Mouse (Mus musculus) heart, embryonic 10.5 days (tissue): Measurements from ENCODE around the gene Gm21972. TPM values are rescaled to one million over a fixed set of nuclear protein-coding genes. Genes with fewer than 3 reads are reported as not detected.

ENCODE experiments used
- DNase-seq: peaks from one replicate; pipeline ENCODE4 v3.0.0-alpha.2; 2017; ENCODE audit warnings: low spot score
- H3K27ac ChIP-seq: fragments of 300-500 bp; sonication (generic); 2 replicates; pipeline ENCODE4 v1.5.1; 2016; ENCODE audit warnings: mild to moderate bottlenecking
- H3K27me3 ChIP-seq: fragments of 300-500 bp; sonication (generic); 2 replicates; pipeline ENCODE4 v1.6.1; 2016; ENCODE audit warnings: mild to moderate bottlenecking; ENCODE audit not compliant: poor library complexity, insufficient read depth, severe bottlenecking
- H3K36me3 ChIP-seq: fragments of 300-500 bp; sonication (generic); 2 replicates; pipeline ENCODE4 v1.6.1; 2016; ENCODE audit warnings: mild to moderate bottlenecking, moderate library complexity
- H3K4me1 ChIP-seq: fragments of 300-500 bp; sonication (generic); 2 replicates; pipeline ENCODE4 v1.6.1; 2016; ENCODE audit warnings: mild to moderate bottlenecking
- H3K4me3 ChIP-seq: fragments of 300-500 bp; sonication (generic); 2 replicates; pipeline ENCODE4 v1.5.1; 2016; ENCODE audit warnings: mild to moderate bottlenecking, moderate library complexity
- H3K9me3 ChIP-seq: fragments of 300-500 bp; sonication (generic); 2 replicates; pipeline ENCODE4 v1.6.1; 2016; ENCODE audit warnings: mild to moderate bottlenecking, moderate library complexity
- WGBS: fragments of 180-500 bp; shearing (Covaris S2); methylation state at CpG from one replicate; pipeline ENCODE4 v1.1.7; 2016; 5-methylcytosine and 5-hydroxymethylcytosine counted together
- polyA plus RNA-seq: library from polyadenylated mRNA; unstranded; fragments of >200 nt; fragmentation: Nextera tagmentation; extraction: Ambion mirVana; gene quantifications from 2 replicates; pipeline ENCODE4 v1.2.1, GENCODE M21; 2016

The Gm21972 gene
- polyA plus RNA-seq, 1 experiment from 2014 or later, result 0.24 TPM

DNA sequence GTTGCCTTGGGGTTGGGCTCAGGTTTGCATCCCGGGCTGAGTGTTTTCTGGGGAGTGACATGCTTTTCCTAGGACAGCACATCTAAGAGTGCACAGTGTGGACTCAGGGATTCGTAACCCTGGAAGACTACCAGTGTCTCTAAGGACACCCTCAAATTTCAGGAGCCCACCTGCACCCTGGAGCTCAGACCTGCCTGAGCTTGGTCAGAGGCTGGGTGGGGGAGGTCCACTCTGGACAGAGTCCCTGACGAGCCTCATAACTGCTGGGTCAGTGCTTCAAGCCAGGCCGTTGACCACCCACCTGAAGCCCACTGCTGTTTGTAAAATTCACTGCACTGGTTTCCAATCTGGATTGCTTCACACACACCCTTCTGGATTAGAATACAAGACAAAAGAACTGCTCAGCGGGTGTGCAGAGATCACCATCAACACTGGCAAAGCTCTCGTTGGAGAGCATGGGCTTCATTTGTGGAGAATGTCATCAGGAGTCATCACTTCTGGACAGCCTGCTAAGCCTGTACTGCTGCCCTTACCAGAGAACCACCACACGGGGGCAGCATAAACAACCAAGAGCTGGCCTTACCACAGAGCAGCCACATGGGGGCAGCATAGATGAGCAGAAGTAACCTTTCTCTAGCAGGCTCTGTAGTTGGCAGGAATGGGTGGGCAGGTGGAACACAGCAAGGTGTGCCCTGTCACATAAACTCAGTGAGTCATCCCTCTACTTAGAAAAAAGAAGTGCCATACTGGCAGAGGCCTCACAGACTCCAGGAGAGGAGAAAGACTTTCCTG lies 45.2 kb downstream of the Gm21972 start:
- DNase-seq, result peak; percentile 93
- Histone ChIP-seq H3K4me3 (no peak overlapping the region), H3K9me3 (no peaks in the 10 kb centered on the region), H3K27me3 (no peaks in the 10 kb centered on the region), H3K27ac (no peak overlapping the region), H3K36me3 (peaks cover 15% of the 10 kb centered on the region; the same call in 1 of the 2 replicates), H3K4me1 (no peaks in the 10 kb centered on the region)
- WGBS, result 45% methylated on average over 7 of the region's 7 CpGs

DNA sequence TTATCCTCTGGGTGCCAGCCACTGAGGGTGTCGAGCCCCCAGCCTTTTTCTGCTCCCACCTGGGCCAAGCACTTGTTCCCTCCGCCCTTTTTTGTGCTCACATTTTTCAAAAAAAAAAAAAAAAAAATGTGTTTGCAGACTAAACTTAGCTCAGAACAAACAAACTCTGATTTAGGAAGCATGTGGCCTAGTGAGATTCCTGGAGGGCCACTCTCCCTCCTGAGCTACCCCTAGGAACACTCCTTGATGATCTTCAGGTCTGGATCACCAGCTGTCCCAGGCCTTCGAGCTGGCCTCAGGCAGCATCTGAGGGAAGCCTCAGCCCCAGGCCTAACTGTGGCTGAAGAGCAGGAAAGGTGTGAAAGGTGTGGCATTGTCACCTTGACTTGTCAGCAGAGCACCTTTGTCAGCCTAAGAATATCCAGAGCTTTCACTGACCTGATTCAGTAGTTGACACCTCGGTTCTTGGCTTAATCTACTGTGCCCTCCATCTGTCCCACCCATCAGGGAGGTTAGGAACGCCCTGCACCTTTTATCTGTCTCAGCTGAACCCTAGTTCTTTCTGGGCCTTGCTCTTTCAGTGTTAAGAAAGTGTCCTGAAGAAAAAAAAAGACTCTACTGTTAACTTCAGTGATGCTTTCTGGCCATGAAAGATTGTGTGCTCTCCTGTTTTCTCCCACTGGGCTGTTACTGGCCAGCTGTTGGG lies 48.7 kb downstream of the Gm21972 start:
- 58% methylated on average over 5 of the region's 5 CpGs for WGBS
- Histone ChIP-seq H3K27ac (no peak overlapping the region), H3K27me3 (no peaks in the 10 kb centered on the region), H3K9me3 (no peaks in the 10 kb centered on the region), H3K4me1 (no peaks in the 10 kb centered on the region), H3K4me3 (no peak overlapping the region), H3K36me3 (no peaks in the 10 kb centered on the region; the same call in 1 of the 2 replicates)
- no peak for DNase-seq

DNA sequence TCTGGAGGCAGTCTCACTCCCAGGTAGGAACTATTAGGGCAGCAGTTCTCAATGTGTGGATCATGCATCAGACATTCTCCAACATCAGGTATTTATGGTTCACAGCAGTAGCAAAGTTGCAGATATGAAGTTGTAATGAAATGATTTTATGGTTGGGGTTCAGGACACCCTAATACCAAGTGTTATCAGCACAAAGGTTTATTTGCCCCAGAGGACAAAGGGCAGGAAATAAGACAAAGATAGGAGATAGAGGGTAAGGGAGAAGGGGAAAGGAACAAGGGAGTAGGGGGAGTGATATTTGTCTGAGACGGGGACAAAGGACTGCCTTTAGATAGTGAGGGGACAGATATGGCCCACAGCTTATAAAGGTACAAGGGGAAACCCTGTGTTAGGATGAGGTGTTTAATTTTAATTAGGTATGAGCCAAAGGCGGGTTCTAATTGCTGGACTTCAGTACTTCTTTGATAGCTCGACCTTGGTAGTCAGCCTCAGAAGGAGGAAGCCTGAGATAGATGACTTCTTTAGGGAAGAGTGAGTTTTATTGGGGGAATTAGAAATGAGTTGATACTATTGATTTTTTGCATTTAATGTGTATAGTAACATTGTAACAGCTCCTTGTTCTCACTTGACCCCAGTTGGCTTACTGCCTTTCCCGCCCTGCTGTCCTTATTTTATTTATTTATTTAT lies 50.3 kb downstream of the Gm21972 start:
- no peak overlapping the region for H3K4me3 ChIP-seq
- WGBS, result 74% methylated on average over 4 of the region's 4 CpGs
- no peak overlapping the region for H3K27ac ChIP-seq
- no peaks in the 10 kb centered on the region for H3K9me3 ChIP-seq
- no peak for DNase-seq
- H3K36me3 ChIP-seq, result 0 out of 2 replicates have a peak, but pooled peaks cover under 1% of the 10 kb centered on the region
- H3K4me1 ChIP-seq, result no peaks in the 10 kb centered on the region
- no peaks in the 10 kb centered on the region for H3K27me3 ChIP-seq

DNA sequence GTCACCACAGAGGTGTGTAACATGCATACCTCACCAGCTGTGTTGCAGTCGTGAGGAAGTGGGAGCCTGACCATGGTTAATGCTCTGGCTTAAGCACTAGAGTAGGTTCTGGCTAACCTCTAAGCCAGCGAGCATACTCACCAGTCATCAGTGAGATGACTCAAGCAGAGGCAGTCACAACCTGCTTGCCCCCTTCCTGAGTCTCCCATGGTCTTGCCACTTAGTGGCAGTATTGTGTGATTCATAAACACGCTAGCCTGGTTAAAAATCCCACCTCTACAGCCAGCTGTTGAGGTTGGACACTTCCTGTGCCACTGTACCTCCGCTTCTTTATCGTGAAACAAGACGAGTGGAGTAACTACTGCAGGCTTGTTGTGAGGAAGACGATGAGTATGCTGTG lies 53.3 kb downstream of the Gm21972 start:
- Histone ChIP-seq H3K27me3 (no peaks in the 10 kb centered on the region), H3K27ac (no peak overlapping the region), H3K4me3 (no peak overlapping the region), H3K4me1 (0 out of 2 replicates have a peak, but pooled peaks cover 6% of the 10 kb centered on the region), H3K36me3 (peaks cover 11% of the 10 kb centered on the region; the same call in 1 of the 2 replicates), H3K9me3 (no peaks in the 10 kb centered on the region)
- no peak for DNase-seq
- WGBS, result 84% methylated on average over 7 of the region's 7 CpGs

DNA sequence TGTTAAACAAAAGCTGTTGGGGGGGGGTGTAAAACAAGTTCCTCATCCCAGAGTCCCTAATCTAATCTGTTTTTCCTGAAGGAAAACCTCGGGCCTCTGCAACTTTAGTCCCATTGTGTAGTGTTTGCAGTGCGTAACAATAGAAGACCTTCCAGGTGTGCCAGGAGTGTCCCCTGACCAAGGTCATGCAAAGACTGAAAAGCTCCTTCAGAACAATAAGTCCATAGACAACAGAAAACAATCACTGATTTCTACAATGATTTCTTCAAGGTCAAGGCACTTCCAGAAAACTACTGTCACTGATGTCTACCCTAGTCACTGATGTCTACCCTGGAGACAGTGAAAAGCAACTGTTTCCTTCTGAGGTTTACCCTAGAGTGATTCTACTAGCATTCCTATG lies 54.4 kb downstream of the Gm21972 start:
- Histone ChIP-seq H3K36me3 (peaks cover 11% of the 10 kb centered on the region; the same call in 1 of the 2 replicates), H3K4me3 (no peak overlapping the region), H3K27me3 (no peaks in the 10 kb centered on the region), H3K4me1 (0 out of 2 replicates have a peak, but pooled peaks cover 6% of the 10 kb centered on the region), H3K9me3 (no peaks in the 10 kb centered on the region), H3K27ac (no peak overlapping the region)
- WGBS, result 50% methylated on average over 2 of the region's 2 CpGs
- DNase-seq, result no peak

DNA sequence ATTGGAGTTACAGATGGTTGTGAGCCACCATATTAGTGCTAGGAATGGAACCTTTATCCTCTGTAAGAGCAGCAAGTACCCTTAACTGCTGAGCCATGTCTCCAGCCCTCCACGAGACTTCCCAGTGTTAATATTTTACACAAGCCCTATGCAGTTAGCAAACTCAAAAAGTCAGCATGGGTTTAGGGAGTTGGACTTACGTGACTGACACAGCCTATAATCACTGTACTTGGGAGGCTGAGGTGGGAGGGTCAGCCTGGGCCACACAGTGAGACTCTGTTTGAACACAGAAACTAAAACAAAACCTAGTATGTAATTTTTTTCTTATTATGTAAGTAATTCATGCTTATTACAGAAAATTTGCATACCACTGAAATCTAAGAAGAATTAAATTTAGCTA lies 54.8 kb downstream of the Gm21972 start:
- Histone ChIP-seq H3K4me3 (no peak overlapping the region), H3K4me1 (0 out of 2 replicates have a peak, but pooled peaks cover 6% of the 10 kb centered on the region), H3K36me3 (peaks cover 11% of the 10 kb centered on the region; the same call in 1 of the 2 replicates), H3K27ac (no peak overlapping the region), H3K27me3 (no peaks in the 10 kb centered on the region), H3K9me3 (no peaks in the 10 kb centered on the region)
- 86% methylated on average over 2 of the region's 2 CpGs for WGBS
- DNase-seq, result no peak

DNA sequence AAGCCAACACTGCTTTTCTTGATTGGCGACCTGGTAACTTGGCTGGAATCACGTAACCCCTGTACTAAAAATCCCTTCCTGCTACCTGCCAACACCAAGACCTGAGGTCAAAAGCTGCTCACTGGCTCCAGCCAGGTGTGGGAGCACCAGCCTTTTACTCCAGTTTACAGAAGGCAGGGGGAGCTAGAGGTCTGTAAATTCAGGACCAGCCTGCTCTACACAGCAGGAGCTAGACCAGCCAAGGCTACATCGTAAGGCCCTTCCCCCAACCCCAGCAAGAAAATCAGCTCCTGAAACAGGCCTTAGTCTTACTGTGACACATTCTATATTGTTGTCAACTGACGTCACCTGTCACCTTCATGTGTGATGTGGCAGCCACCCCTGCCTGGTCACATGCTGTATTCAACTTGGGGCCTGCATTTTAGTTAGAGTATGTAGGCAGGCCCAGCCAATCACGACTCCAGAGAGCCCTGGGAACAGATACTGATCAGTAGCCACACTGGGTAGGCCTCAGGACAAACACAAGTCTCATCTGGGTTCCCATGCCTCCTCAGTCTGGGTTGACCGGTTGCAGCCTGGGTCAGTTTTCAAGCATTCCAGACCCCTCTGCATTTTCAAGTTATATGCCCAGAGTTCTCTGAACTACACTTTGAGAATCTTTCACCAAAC lies 55.7 kb downstream of the Gm21972 start:
- WGBS, result 73% methylated on average over 6 of the region's 6 CpGs
- DNase-seq, result no peak
- H3K36me3 ChIP-seq, result peaks cover 11% of the 10 kb centered on the region; the same call in 1 of the 2 replicates
- no peaks in the 10 kb centered on the region for H3K9me3 ChIP-seq
- H3K27ac ChIP-seq, result no peak overlapping the region
- no peak overlapping the region for H3K4me3 ChIP-seq
- H3K27me3 ChIP-seq, result no peaks in the 10 kb centered on the region
- H3K4me1 ChIP-seq, result 0 out of 2 replicates have a peak, but pooled peaks cover 6% of the 10 kb centered on the region

DNA sequence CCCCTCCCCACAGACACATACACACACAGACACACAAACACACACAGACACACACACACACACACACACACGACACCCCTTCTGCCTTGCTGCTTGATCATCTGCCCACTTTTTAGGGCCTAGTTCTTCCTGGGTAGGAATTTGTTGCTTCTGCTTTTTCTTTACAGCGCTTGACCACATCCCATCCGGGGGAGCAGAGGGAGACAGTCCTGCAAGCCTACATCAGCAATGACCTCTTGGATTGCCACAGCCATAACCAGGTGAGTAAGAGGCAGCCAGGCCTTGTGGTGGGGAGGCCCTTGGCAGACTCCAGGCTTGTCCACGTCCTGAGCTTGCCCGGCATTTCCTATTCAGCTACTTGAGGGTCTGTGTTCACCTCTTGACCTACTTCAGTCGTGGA lies 57.4 kb downstream of the Gm21972 start:
- Histone ChIP-seq H3K27ac (no peak overlapping the region), H3K4me1 (0 out of 2 replicates have a peak, but pooled peaks cover 6% of the 10 kb centered on the region), H3K27me3 (no peaks in the 10 kb centered on the region), H3K4me3 (no peak overlapping the region), H3K36me3 (peaks cover 14% of the 10 kb centered on the region), H3K9me3 (no peaks in the 10 kb centered on the region)
- WGBS, result 88% methylated on average over 6 of the region's 6 CpGs
- no peak for DNase-seq

DNA sequence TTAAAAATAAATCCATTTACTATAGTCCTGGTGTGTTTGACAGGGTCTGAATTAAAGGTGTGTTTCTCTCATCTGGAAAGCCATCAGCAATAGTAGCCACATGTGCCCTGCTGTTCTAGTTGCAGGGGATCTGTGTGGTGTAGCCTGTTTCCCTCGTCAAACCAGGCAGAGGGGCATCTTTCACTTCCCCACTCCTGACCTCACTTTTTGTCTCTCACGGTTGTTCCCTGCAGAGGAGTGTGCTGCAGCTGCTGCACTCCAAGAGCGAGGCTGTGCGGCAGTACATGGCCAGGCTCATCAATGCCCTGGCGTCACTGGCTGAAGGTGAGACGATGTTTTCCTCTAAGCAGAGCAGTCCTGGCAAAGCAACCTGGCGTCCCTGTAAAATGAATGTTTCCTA lies 60.6 kb downstream of the Gm21972 start:
- H3K36me3 ChIP-seq, result peaks cover 22% of the 10 kb centered on the region
- H3K9me3 ChIP-seq, result no peaks in the 10 kb centered on the region
- H3K27ac ChIP-seq, result no peak overlapping the region
- H3K4me3 ChIP-seq, result no peak overlapping the region
- H3K4me1 ChIP-seq, result peaks cover 11% of the 10 kb centered on the region; the same call in 1 of the 2 replicates
- no peak for DNase-seq
- 78% methylated on average over 7 of the region's 7 CpGs for WGBS
- H3K27me3 ChIP-seq, result no peaks in the 10 kb centered on the region

DNA sequence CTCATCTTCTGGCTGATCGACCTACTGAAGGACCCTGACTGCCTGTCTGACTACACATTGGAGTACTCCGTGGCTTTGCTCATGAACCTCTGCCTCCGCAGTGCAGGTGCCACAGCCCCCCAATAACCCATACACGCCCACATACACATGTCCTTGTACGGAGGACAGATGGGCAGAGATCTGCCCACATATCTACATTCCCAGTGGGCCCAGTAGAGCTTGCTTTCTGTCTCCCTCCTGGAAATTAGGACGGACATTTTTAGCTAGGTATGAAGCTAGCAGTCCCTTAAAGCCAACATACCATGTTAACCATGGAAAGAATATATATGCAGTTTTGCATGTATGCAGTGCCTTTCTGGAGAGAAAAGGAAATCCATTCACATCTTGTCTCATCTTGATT lies 64.8 kb downstream of the Gm21972 start:
- Histone ChIP-seq H3K36me3 (peaks cover 45% of the 10 kb centered on the region), H3K9me3 (no peaks in the 10 kb centered on the region), H3K4me1 (peaks cover 5% of the 10 kb centered on the region; the same call in 1 of the 2 replicates), H3K27ac (no peak overlapping the region), H3K27me3 (no peaks in the 10 kb centered on the region), H3K4me3 (no peak overlapping the region)
- 87% methylated on average over 6 of the region's 6 CpGs for WGBS
- no peak for DNase-seq

DNA sequence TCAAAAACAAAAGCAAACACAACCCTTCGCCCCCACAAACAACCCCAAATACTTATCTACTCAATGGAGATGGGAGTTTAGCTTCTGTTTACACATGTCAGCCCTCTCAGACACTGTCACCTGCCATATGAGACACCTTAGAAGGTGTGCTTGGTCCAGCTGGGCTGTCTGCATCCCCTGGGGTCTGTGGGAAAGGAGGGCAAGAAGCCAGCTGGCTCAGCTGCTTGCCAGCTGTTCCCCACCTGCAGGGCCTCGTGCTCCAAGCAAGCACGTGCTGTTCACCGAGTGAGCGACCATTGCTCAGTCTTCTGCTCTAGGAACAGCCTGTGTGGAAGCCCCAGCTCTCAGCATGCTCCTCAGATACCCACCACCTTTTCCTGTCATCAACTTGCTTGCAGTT lies 65.6 kb downstream of the Gm21972 start:
- H3K4me3 ChIP-seq, result no peak overlapping the region
- WGBS, result 84% methylated on average over 5 of the region's 5 CpGs
- no peaks in the 10 kb centered on the region for H3K27me3 ChIP-seq
- H3K9me3 ChIP-seq, result no peaks in the 10 kb centered on the region
- peaks cover 53% of the 10 kb centered on the region for H3K36me3 ChIP-seq
- DNase-seq, result no peak
- no peak overlapping the region for H3K27ac ChIP-seq
- peaks cover 5% of the 10 kb centered on the region; the same call in 1 of the 2 replicates for H3K4me1 ChIP-seq

DNA sequence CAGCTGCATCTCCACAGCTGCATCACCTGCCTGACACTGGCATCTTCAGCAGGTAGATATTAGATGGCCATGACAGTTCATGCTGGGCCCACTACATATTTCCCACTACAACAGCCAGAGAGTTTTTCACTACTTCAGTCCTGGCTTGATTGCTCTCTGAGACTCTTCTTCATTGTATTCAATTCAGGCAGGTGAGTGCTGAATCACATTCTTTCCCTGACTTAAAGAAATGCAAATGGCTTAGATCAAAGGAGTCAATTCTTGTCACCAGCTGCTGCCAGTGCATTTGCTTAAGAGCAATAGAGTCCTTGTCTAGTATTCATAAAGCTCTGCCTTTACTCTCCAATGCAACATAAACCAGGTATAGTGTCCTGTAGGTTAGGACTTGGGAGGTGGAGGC lies 67.9 kb downstream of the Gm21972 start:
- H3K9me3 ChIP-seq, result no peaks in the 10 kb centered on the region
- peaks cover 49% of the 10 kb centered on the region for H3K36me3 ChIP-seq
- H3K27ac ChIP-seq, result no peak overlapping the region
- DNase-seq, result no peak
- peaks cover 5% of the 10 kb centered on the region; the same call in 1 of the 2 replicates for H3K4me1 ChIP-seq
- no peak overlapping the region for H3K4me3 ChIP-seq
- H3K27me3 ChIP-seq, result no peaks in the 10 kb centered on the region
